Mouse (Mus musculus) layer of hippocampus, postnatal 10 days (tissue): ENCODE data around the gene Abca17. TPM values are rescaled to one million over a fixed set of nuclear protein-coding genes. Genes with fewer than 3 reads are reported as not detected.

Experiments
- DNase-seq, 2 experiments: peaks; one replicate each; pipeline ENCODE4 v3.0.0; 2021; ENCODE audit warnings: low spot score in 2 of 2
- microRNA-seq, 2 experiments: library from miRNA; unstranded; fragments of <30 nt; microRNA quantifications; one replicate each; pipeline ENCODE4 v1.2.0; 2021
- total RNA-seq, 2 experiments: library from RNA; stranded (reverse); gene quantifications; 2 replicates each; pipeline ENCODE4 v1.2.3; 2021

Abca17 gene
- total RNA-seq, 2 experiments from 2014 or later = 1.5 to 1.7 TPM

GRCm38 (mm10) chr17:24244061-24244460 lies 106.8 kb downstream of the Abca17 start:
- DNase-seq = no peak

GRCm38 (mm10) chr17:24243311-24243969 lies 107.4 kb downstream of the Abca17 start:
- DNase-seq = peak; percentile 48 to 54

GRCm38 (mm10) chr17:24236921-24237320 lies 113.9 kb downstream of the Abca17 start:
- no peak for DNase-seq

GRCm38 (mm10) chr17:24236479-24236878 lies 114.4 kb downstream of the Abca17 start:
- DNase-seq = no peak

- DNase-seq = no peak
Observed at GRCm38 (mm10) chr17:24227941-24228340, 122.9 kb downstream of the Abca17 start.

- no peak for DNase-seq
Observed at GRCm38 (mm10) chr17:24226721-24227120, 124.1 kb downstream of the Abca17 start.

- no peak for DNase-seq
Observed at GRCm38 (mm10) chr17:24225851-24226250, 125.0 kb downstream of the Abca17 start.

GRCm38 (mm10) chr17:24224741-24225140 lies 126.1 kb downstream of the Abca17 start:
- DNase-seq = no peak

GRCm38 (mm10) chr17:24223513-24223912 lies 127.4 kb downstream of the Abca17 start:
- DNase-seq = no peak

- no peak for DNase-seq
Observed at GRCm38 (mm10) chr17:24222653-24223052, 128.2 kb downstream of the Abca17 start.

GRCm38 (mm10) chr17:24220435-24221411 lies 130.1 kb downstream of the Abca17 start, which contains the start of gene Tedc2:
Tedc2 (minus strand) TSS chr17:24220851.
- DNase-seq = peak; percentile 85 to 88

GRCm38 (mm10) chr17:24216836-24217235 lies 134.0 kb downstream of the Abca17 start:
- no peak for DNase-seq

Small RNA genes lying within 50 kb of the gene (microRNA-seq; reads per million reads assigned to microRNA genes)
- gene Gm24427 (0 reads per million in 2 experiments), gene Mir5134 (0.78 to 0.89 reads per million in 2 experiments), gene Mir6965 (0.39 to 0.89 reads per million in 2 experiments)

Other genes with a start within 250 kb of the Abca17 start
- gene Pdpk1, start 200.1 kb downstream of the Abca17 start, total RNA-seq = 10 to 100 TPM; 78.4 to 90.2 TPM
- 10 to 100 TPM; 33.8 to 40.1 TPM for gene Amdhd2, start 187.3 kb downstream of the Abca17 start, total RNA-seq
- gene Atp6v0c, start 181.4 kb downstream of the Abca17 start, total RNA-seq = 1,000 to 10,000 TPM; 1,281 to 1,362 TPM
- gene Tbc1d24, start 145.5 kb downstream of the Abca17 start, total RNA-seq = 10 to 100 TPM; 77.7 to 87.8 TPM
- gene Ntn3, start 141.5 kb downstream of the Abca17 start, total RNA-seq = 10 to 100 TPM; 13.5 to 14.4 TPM
- gene Tedc2, start 130.2 kb downstream of the Abca17 start, total RNA-seq = 10 to 100 TPM in 1 of 2 experiments, 1 to 10 TPM in 1; 9.1 to 13.0 TPM
- 1 to 10 TPM; 7.4 to 7.9 TPM for gene Ccnf, start 99.6 kb downstream of the Abca17 start, total RNA-seq
- gene Abca3, start 882 bp upstream of the Abca17 start, total RNA-seq = 100 to 1,000 TPM; 118 to 120 TPM
- 100 to 1,000 TPM; 166 TPM for gene Rnps1, start 63.5 kb upstream of the Abca17 start, total RNA-seq
- 10 to 100 TPM; 19.2 to 21.1 TPM for gene Eci1, start 75.6 kb upstream of the Abca17 start, total RNA-seq
- gene Dnase1l2, start 92.0 kb upstream of the Abca17 start, total RNA-seq = 1 to 10 TPM; 6.9 to 7.5 TPM
- gene E4f1, start 119.2 kb upstream of the Abca17 start, total RNA-seq = 10 to 100 TPM; 30.0 to 33.3 TPM
- 10 to 100 TPM; 64.7 to 67.9 TPM for gene Pgp, start 119.3 kb upstream of the Abca17 start, total RNA-seq
- gene Bricd5, start 122.8 kb upstream of the Abca17 start, total RNA-seq = 1 to 10 TPM in 1 of 2 experiments, under 1 TPM in 1; 0.87 to 1.8 TPM
- gene Mlst8, start 128.0 kb upstream of the Abca17 start, total RNA-seq = 10 to 100 TPM; 29.1 to 30.8 TPM
- gene Caskin1, start 137.5 kb upstream of the Abca17 start, total RNA-seq = 100 to 1,000 TPM; 170 to 175 TPM
- gene Traf7, start 176.9 kb upstream of the Abca17 start, total RNA-seq = 100 to 1,000 TPM; 110 to 112 TPM
- 10 to 100 TPM; 48.9 to 49.0 TPM for gene Rab26, start 183.1 kb upstream of the Abca17 start, total RNA-seq
- 10 to 100 TPM; 61.6 to 91.2 TPM for gene Pkd1, start 198.8 kb upstream of the Abca17 start, total RNA-seq